Mouse (Mus musculus) spleen, adult 2 months (tissue): ENCODE measurements around the gene Adgre4.

Source experiments
- CTCF ChIP-seq: fragments of 200-500 bp; IDR thresholded peaks from 2 replicates; pipeline ENCODE4 v1.5.1; 2011; ENCODE audit warnings: mild to moderate bottlenecking, inconsistent platforms; ENCODE audit not compliant: insufficient read depth, insufficient read length, insufficient replicate concordance; ENCODE audit errors: extremely low read depth
- POLR2A ChIP-seq: fragments of 200-500 bp; IDR thresholded peaks from 2 replicates; pipeline ENCODE4 v1.6.1; 2011; ENCODE audit warnings: low read depth, low read length, inconsistent platforms

DNA sequence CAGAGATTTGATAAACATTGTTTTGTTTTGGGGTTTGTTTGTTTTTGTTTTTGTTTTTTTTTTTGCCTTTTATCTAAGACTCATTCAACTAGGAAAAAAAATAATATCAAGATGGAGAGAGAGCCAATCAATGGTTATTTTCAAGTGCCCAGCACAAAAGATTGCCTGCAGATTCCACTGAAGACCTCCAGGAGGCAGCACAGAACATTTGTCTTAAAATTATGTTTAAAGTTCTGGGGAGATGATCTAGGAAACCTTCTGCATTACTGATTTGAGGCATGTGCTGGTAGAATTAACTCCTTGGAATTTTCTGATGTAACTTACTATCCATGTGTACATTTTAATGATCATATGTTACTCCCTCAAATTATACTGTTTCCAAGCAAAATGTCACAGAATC, 63.9 kb downstream of the Adgre4 start:
- no peak for TF ChIP-seq CTCF
- TF ChIP-seq POLR2A: no peak
